Mouse (Mus musculus) large intestine, adult 2 months (tissue): ENCODE results near the gene Ppm1g. TPM values are rescaled to one million over a fixed set of nuclear protein-coding genes. Genes with fewer than 3 reads are reported as not detected.
A peak's percentile ranks its signal among the peaks of the same experiment; 100 is the strongest.

Experiments used
- DNase-seq: peaks from one replicate; pipeline ENCODE4 v3.0.0-alpha.2; 2012; ENCODE audit warnings: low read depth, low spot score
- WGBS: fragments of 180-500 bp; shearing (Covaris S2); methylation state at CpG from one replicate; pipeline ENCODE4 v1.1.7; 2018; 5-methylcytosine and 5-hydroxymethylcytosine counted together
- polyA plus RNA-seq: library from polyadenylated mRNA; depleted of rRNA; stranded (reverse); fragments of >200 nt; gene quantifications from 2 replicates; pipeline ENCODE4 v1.2.3, GENCODE M21; 2012

Ppm1g gene
- polyA plus RNA-seq, 1 experiment = 47.4 TPM

GRCm38 (mm10) chr5:31194486-31195485 is 25.7 kb downstream of the Ppm1g start:
- DNase-seq = no peak
- WGBS = 83% methylated on average over 16 of the region's 16 CpGs

- 6% methylated on average over 25 of the region's 25 CpGs for WGBS
Observed at GRCm38 (mm10) chr5:31193631-31194281, 26.7 kb downstream of the Ppm1g start.

GRCm38 (mm10) chr5:31192939-31193630 is 27.4 kb downstream of the Ppm1g start, which contains the start of the genes Snx17 and Eif2b4:
Snx17 (plus strand) TSS chr5:31193227.
Eif2b4 (minus strand) TSS chr5:31193430.
- WGBS = under 1% methylated on average over 48 of the region's 48 CpGs
- peak; percentile 98 for DNase-seq

More at GRCm38 (mm10) chr5:31193631-31194281, 26.7 kb downstream of the Ppm1g start:
- no peak for DNase-seq

GRCm38 (mm10) chr5:31192045-31192938 is 28.2 kb downstream of the Ppm1g start:
- WGBS = 6% methylated on average over 42 of the region's 42 CpGs
- DNase-seq = peak; percentile 76

GRCm38 (mm10) chr5:31190201-31190600 is 30.3 kb downstream of the Ppm1g start:
- 92% methylated on average over 9 of the region's 9 CpGs for WGBS
- no peak for DNase-seq

GRCm38 (mm10) chr5:31188223-31188840 is 32.2 kb downstream of the Ppm1g start:
- no peak for DNase-seq
- WGBS = 70% methylated on average over 4 of the region's 4 CpGs

GRCm38 (mm10) chr5:31183678-31184077 is 36.8 kb downstream of the Ppm1g start:
- DNase-seq = no peak
- 53% methylated on average over 4 of the region's 4 CpGs for WGBS

GRCm38 (mm10) chr5:31181183-31181770 is 39.2 kb downstream of the Ppm1g start:
- WGBS = 90% methylated on average over 9 of the region's 9 CpGs
- no peak for DNase-seq

GRCm38 (mm10) chr5:31179766-31180630 is 40.5 kb downstream of the Ppm1g start, which contains the start of the genes Gm29609 and Gtf3c2:
Gm29609 (minus strand) TSS chr5:31179911.
Gtf3c2 (minus strand) TSS chr5:31180144.
- peak; percentile 78 for DNase-seq
- under 1% methylated on average over 59 of the region's 59 CpGs for WGBS

GRCm38 (mm10) chr5:31179301-31179765 is 41.2 kb downstream of the Ppm1g start:
- DNase-seq = no peak
- WGBS = under 1% methylated on average over 25 of the region's 25 CpGs

GRCm38 (mm10) chr5:31168630-31169029 is 51.9 kb downstream of the Ppm1g start:
- 87% methylated on average over 4 of the region's 4 CpGs for WGBS
- DNase-seq = no peak

GRCm38 (mm10) chr5:31164878-31165277 is 55.6 kb downstream of the Ppm1g start:
- WGBS = 96% methylated on average over 1 of the region's 1 CpGs
- DNase-seq = no peak

GRCm38 (mm10) chr5:31162462-31162861 is 58.0 kb downstream of the Ppm1g start:
- DNase-seq = peak; percentile 53

GRCm38 (mm10) chr5:31154152-31154553 is 66.3 kb downstream of the Ppm1g start, which contains the start of gene Mpv17:
Mpv17 (minus strand) TSS chr5:31154251.
- under 1% methylated on average over 19 of the region's 19 CpGs for WGBS
- peak; percentile 75 for DNase-seq

GRCm38 (mm10) chr5:31153516-31154151 is 66.9 kb downstream of the Ppm1g start:
- no peak for DNase-seq

More at GRCm38 (mm10) chr5:31153516-31154151, 66.9 kb downstream of the Ppm1g start:
- 17% methylated on average over 6 of the region's 6 CpGs for WGBS
